Mouse (Mus musculus): ENCODE measurements around the gene Tmem168. TPM values are rescaled to one million over a fixed set of nuclear protein-coding genes. Genes with fewer than 3 reads are reported as not detected.

Gene Tmem168
- 10 to 100 TPM; 48.4 to 57.0 TPM for total RNA-seq (2023)

DNA sequence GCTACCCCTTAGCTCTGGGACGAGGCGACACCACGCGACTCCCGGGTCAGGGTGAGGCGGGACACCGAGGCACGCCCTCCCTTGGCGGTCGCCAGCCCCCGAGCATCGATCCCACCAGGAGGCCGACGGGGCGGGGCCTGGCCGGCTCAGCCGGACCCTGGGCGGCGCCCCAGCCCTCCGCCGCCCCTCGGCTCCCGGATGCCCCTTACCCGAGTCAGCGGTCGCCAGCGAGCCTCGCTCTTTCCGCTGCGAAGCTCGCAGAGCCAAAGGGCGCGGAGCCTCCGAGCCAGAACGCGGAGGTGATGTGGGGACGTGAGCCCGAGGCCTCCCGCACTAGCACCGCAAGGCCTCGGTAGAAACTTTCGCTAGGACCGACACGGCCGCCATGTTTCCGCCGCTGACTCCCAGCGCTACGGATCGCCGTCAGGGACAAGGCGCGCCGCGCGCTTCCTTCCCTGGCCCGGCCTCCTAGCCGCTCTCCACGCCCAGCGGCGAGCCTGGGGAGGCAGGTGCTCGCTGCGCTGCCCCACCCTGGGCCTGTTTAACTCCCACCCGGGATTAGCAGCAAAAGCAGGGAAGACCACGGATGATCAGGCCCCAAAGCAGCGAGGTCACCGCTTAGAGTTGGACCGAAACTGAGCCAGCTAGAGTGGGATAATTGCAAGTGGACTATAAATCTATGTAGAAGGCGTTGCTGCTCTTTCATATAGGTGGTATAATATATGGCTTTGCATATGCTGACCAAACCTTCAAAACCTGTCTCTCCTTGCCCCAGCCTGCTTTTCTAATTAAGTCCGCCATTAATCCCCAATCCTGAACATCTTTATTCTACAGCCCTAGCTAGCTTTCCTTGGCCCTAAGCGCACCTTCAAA is at the start of gene Tmem168:
TSS of gene Tmem168 (minus strand) at position 480 of the 873 bp plus-strand sequence.

Other genes starting within 250 kb of the Tmem168 start
- gene Bmt2, start 69.9 kb upstream of the Tmem168 start, total RNA-seq (2023): 10 to 100 TPM; 22.7 to 24.4 TPM
- gene Gpr85, start 231.8 kb upstream of the Tmem168 start, total RNA-seq (2023): not detected

Measured in T-cell, adult 66 days (primary cell).